ENCODE assay signal across 15 mouse cellular contexts in genomic region chr1:72374049-72374448, GRCm38 (mm10).
"Had no signal": no experiment of that assay in that cellular context is flagged by ENCODE, and none has a peak within 500 bp of the region (broad histone marks: within the 10 kb centered on the region; RNA-seq: fewer than 3 reads in every experiment).

No protein-coding gene starts in this region.

- H3K27me3 ChIP-seq: kidney, embryonic 15.5 days; liver, embryonic 13.5 days; midbrain, embryonic 12.5 days had no signal

- H3K27ac ChIP-seq: kidney, embryonic 15.5 days; left cerebral cortex, adult 2 months; liver, embryonic 13.5 days; midbrain, embryonic 12.5 days had no signal

- H3K4me1 ChIP-seq: kidney, embryonic 15.5 days; liver, embryonic 13.5 days; midbrain, embryonic 12.5 days had no signal

- ATAC-seq: midbrain, embryonic 16.5 days had no signal

- H3K4me2 ChIP-seq: kidney, embryonic 15.5 days; liver, embryonic 13.5 days; midbrain, embryonic 12.5 days had no signal

- H3K9me3 ChIP-seq: kidney, embryonic 15.5 days; liver, embryonic 13.5 days; midbrain, embryonic 12.5 days had no signal

- H3K9ac ChIP-seq: kidney, embryonic 15.5 days; liver, embryonic 13.5 days; midbrain, embryonic 12.5 days had no signal

- H3K4me3 ChIP-seq: kidney, embryonic 15.5 days; left cerebral cortex, adult 2 months; liver, embryonic 13.5 days; midbrain, embryonic 12.5 days; myocyte had no signal

- H3K36me3 ChIP-seq: midbrain, embryonic 12.5 days had no signal

- DNase-seq: kidney, adult 8-10 months; kidney, postnatal 10 days; kidney, postnatal 36 days; layer of hippocampus, postnatal 36 days; liver, embryonic 13.5 days; lung, adult 2 months; lung, postnatal 14 days; lung, postnatal 4 days; thymus, adult 18-20 months; thymus, postnatal 36 days had no signal
